Mouse (Mus musculus) lung, adult 2 months (tissue): Measurements from ENCODE around the gene Btg2. TPM values are rescaled to one million over a fixed set of nuclear protein-coding genes. Genes with fewer than 3 reads are reported as not detected.

Experiments used
- DNase-seq: peaks from one replicate; pipeline ENCODE4 v3.0.0; 2022
- H3K4me1 ChIP-seq: fragments of 200-500 bp; 2 replicates; pipeline ENCODE4 v1.6.1; 2011; ENCODE audit warnings: low read length; ENCODE audit not compliant: control insufficient read depth, insufficient read depth
- H3K4me3 ChIP-seq: fragments of 200-500 bp; replicated peaks from 2 replicates; pipeline ENCODE3; 2011; ENCODE audit warnings: low read depth, mild to moderate bottlenecking, control low read depth, low read length; ENCODE audit errors: extremely low read depth
- CTCF ChIP-seq: fragments of 200-500 bp; IDR thresholded peaks from 2 replicates; pipeline ENCODE4 v1.5.1; 2011; ENCODE audit warnings: mild to moderate bottlenecking, low read length, control low read depth; ENCODE audit not compliant: insufficient read depth
- POLR2A ChIP-seq: fragments of 200-500 bp; IDR thresholded peaks from 2 replicates; pipeline ENCODE4 v1.6.1; 2011; ENCODE audit warnings: low read depth, mild to moderate bottlenecking, control low read depth, low read length, borderline replicate concordance; ENCODE audit errors: extremely low read depth
- WGBS: fragments of 180-500 bp; shearing (Covaris S2); methylation state at CpG from one replicate; pipeline ENCODE4 v1.1.7; 2018; 5-methylcytosine and 5-hydroxymethylcytosine counted together
- polyA plus RNA-seq: library from polyadenylated mRNA; depleted of rRNA; stranded (reverse); fragments of >200 nt; gene quantifications from 2 replicates; pipeline ENCODE4 v1.2.3, GENCODE M21; 2012

Gene Btg2
- polyA plus RNA-seq, 1 experiment = 75.9 TPM

GRCm38 (mm10) chr1:134053207-134053606, 25.7 kb downstream of the Btg2 start:
- no peak overlapping the region for H3K4me3 ChIP-seq
- DNase-seq = peak; percentile 85

GRCm38 (mm10) chr1:134049542-134049941, 29.4 kb downstream of the Btg2 start:
- no peak for TF ChIP-seq POLR2A
- TF ChIP-seq CTCF = no peak
- no peak for DNase-seq
- H3K4me3 ChIP-seq = no peak overlapping the region
- WGBS = 62% methylated on average over 6 of the region's 6 CpGs
- H3K4me1 ChIP-seq = no peaks in the 10 kb centered on the region; the same call in 1 of the 2 replicates

More at GRCm38 (mm10) chr1:134053207-134053606, 25.7 kb downstream of the Btg2 start:
- TF ChIP-seq POLR2A = no peak
- peak; percentile 99 for TF ChIP-seq CTCF
- H3K4me1 ChIP-seq = peaks cover 6% of the 10 kb centered on the region
- 1% methylated on average over 6 of the region's 6 CpGs for WGBS

- Histone ChIP-seq H3K4me1 (no peaks in the 10 kb centered on the region; the same call in 1 of the 2 replicates), H3K4me3 (no peak overlapping the region)
- peak; percentile 70 for DNase-seq
- WGBS = 2% methylated on average over 5 of the region's 5 CpGs
- peak; percentile 89 for TF ChIP-seq CTCF
- no peak for TF ChIP-seq POLR2A
These were observed 30.2 kb downstream of the Btg2 start for GRCm38 (mm10) chr1:134048759-134049158.

- WGBS = 79% methylated on average over 6 of the region's 6 CpGs
These were observed 31.5 kb downstream of the Btg2 start for GRCm38 (mm10) chr1:134047431-134047830.

GRCm38 (mm10) chr1:134046387-134046786, 32.5 kb downstream of the Btg2 start:
- no peak for DNase-seq
- 44% methylated on average over 23 of the region's 23 CpGs for WGBS

More at GRCm38 (mm10) chr1:134047431-134047830, 31.5 kb downstream of the Btg2 start:
- DNase-seq = no peak
- TF ChIP-seq POLR2A = no peak
- no peak for TF ChIP-seq CTCF
- Histone ChIP-seq H3K4me1 (no peaks in the 10 kb centered on the region), H3K4me3 (no peak overlapping the region)

GRCm38 (mm10) chr1:134045971-134046370, 32.9 kb downstream of the Btg2 start:
- TF ChIP-seq CTCF (peak; percentile 82), POLR2A (no peak)
- WGBS = 6% methylated on average over 9 of the region's 9 CpGs
- H3K4me3 ChIP-seq = no peak overlapping the region
- peak; percentile 68 for DNase-seq
- H3K4me1 ChIP-seq = no peaks in the 10 kb centered on the region

More at GRCm38 (mm10) chr1:134046387-134046786, 32.5 kb downstream of the Btg2 start:
- TF ChIP-seq POLR2A = no peak
- TF ChIP-seq CTCF = no peak
- Histone ChIP-seq H3K4me1 (no peaks in the 10 kb centered on the region), H3K4me3 (no peak overlapping the region)

GRCm38 (mm10) chr1:134044805-134045204, 34.1 kb downstream of the Btg2 start:
- DNase-seq = no peak
- no peak overlapping the region for H3K4me3 ChIP-seq
- WGBS = 86% methylated on average over 6 of the region's 6 CpGs
- TF ChIP-seq CTCF = no peak
- no peak for TF ChIP-seq POLR2A
- no peaks in the 10 kb centered on the region for H3K4me1 ChIP-seq

GRCm38 (mm10) chr1:134042341-134042740, 36.6 kb downstream of the Btg2 start:
- H3K4me3 ChIP-seq = no peak overlapping the region
- TF ChIP-seq POLR2A (no peak), CTCF (no peak)
- 74% methylated on average over 1 of the region's 1 CpGs for WGBS
- H3K4me1 ChIP-seq = no peaks in the 10 kb centered on the region
- DNase-seq = no peak

- TF ChIP-seq POLR2A (no peak), CTCF (no peak)
- DNase-seq = no peak
- WGBS = 39% methylated on average over 2 of the region's 2 CpGs
- Histone ChIP-seq H3K4me1 (no peaks in the 10 kb centered on the region), H3K4me3 (no peak overlapping the region)
These were observed 37.0 kb downstream of the Btg2 start for GRCm38 (mm10) chr1:134041900-134042299.

- no peaks in the 10 kb centered on the region for H3K4me1 ChIP-seq
- H3K4me3 ChIP-seq = no peak overlapping the region
- WGBS = 74% methylated on average over 2 of the region's 2 CpGs
- TF ChIP-seq POLR2A = no peak
- no peak for TF ChIP-seq CTCF
- no peak for DNase-seq
These were observed 39.6 kb downstream of the Btg2 start for GRCm38 (mm10) chr1:134039361-134039760.

GRCm38 (mm10) chr1:134038336-134038735, 40.6 kb downstream of the Btg2 start:
- Histone ChIP-seq H3K4me3 (no peak overlapping the region), H3K4me1 (no peaks in the 10 kb centered on the region)
- TF ChIP-seq POLR2A (no peak), CTCF (no peak)
- WGBS = 78% methylated on average over 4 of the region's 4 CpGs
- DNase-seq = no peak
